Mouse (Mus musculus): ENCODE measurements around the gene Itgb2.

- TF ChIP-seq HCFC1 (IDR thresholded peaks at IDR 0.05; ENCODE audit: borderline replicate concordance, insufficient read depth, low read length), result no peak
- TF ChIP-seq CHD2 (IDR thresholded peaks at IDR 0.05; ENCODE audit: low read depth, low read length), result no peak
- TF ChIP-seq ZC3H11A (IDR thresholded peaks at IDR 0.05; ENCODE audit: borderline replicate concordance, low read depth, low read length), result no peak
- TF ChIP-seq MAFK (IDR thresholded peaks at IDR 0.05; ENCODE audit: insufficient read depth, low read depth, low read length), result no peak
Observed at GRCm38 (mm10) chr10:77583795-77584422, 53.9 kb downstream of the Itgb2 start.
